Mouse (Mus musculus): Measurements from ENCODE around the gene Tmem238. TPM values are rescaled to one million over a fixed set of nuclear protein-coding genes. Genes with fewer than 3 reads are reported as not detected.
"Not testable (repeated sequence)": the region's sequence is repeated elsewhere in the genome, so short reads cannot be mapped to it uniquely, and the experiment has no call there.

The Tmem238 gene
- polyA plus RNA-seq, 1 experiment from 2014 or later: 75.5 TPM

- WGBS: 2% methylated on average over 26 of the region's 36 CpGs
- no peak; the same call in 1 of the 2 replicates for ATAC-seq
- H3K27me3 ChIP-seq (replicated peaks; ENCODE audit: control insufficient read depth, insufficient read depth, low read length): no peaks in the 10 kb centered on the region
These were observed 22.4 kb upstream of the Tmem238 start for GRCm38 (mm10) chr7:4811842-4812302.

GRCm38 (mm10) chr7:4811131-4811530 is 21.7 kb upstream of the Tmem238 start:
- peak overlapping the region; percentile 79 for H3K4me2 ChIP-seq (replicated peaks; ENCODE audit: low read depth)
- peak overlapping the region; percentile 78 for H3K4me3 ChIP-seq (ENCODE audit: low read depth, low read length)
- H3K36me3 ChIP-seq (ENCODE audit: control insufficient read depth, insufficient read depth): peaks cover 16% of the 10 kb centered on the region
- not testable (repeated sequence) for H3K27me3 ChIP-seq (replicated peaks; ENCODE audit: control insufficient read depth, insufficient read depth, low read length); H3K27ac ChIP-seq (ENCODE audit: low read depth, low read length); H3K4me1 ChIP-seq (replicated peaks; ENCODE audit: control insufficient read depth, insufficient read depth, low read length); ATAC-seq; H3K9me3 ChIP-seq (ENCODE audit: control insufficient read depth)
- H3K9ac ChIP-seq (ENCODE audit: low read depth, low read length): peak overlapping the region; percentile 93
- 14% methylated on average over 10 of the region's 10 CpGs for WGBS

More at GRCm38 (mm10) chr7:4811842-4812302, 22.4 kb upstream of the Tmem238 start:
- Histone ChIP-seq H3K9me3 (ENCODE audit: control insufficient read depth) (no peaks in the 10 kb centered on the region), H3K4me2 (replicated peaks; ENCODE audit: low read depth) (peak overlapping the region; percentile 79), H3K9ac (ENCODE audit: low read depth, low read length) (peak overlapping the region; percentile 93), H3K27ac (ENCODE audit: low read depth, low read length) (peak overlapping the region; percentile 85), H3K36me3 (ENCODE audit: control insufficient read depth, insufficient read depth) (peaks cover 14% of the 10 kb centered on the region), H3K4me3 (ENCODE audit: low read depth, low read length) (peak overlapping the region; percentile 78), H3K4me1 (replicated peaks; ENCODE audit: control insufficient read depth, insufficient read depth, low read length) (no peaks in the 10 kb centered on the region)
- no peak for TF ChIP-seq CTCF (IDR thresholded peaks at IDR 0.05; ENCODE audit: low read depth)

GRCm38 (mm10) chr7:4806716-4807115 is 17.3 kb upstream of the Tmem238 start:
- H3K4me2 ChIP-seq (replicated peaks; ENCODE audit: low read depth): no peak overlapping the region
- no peak overlapping the region for H3K9ac ChIP-seq (ENCODE audit: low read depth, low read length)
- 75% methylated on average over 7 of the region's 7 CpGs for WGBS
- H3K27ac ChIP-seq (ENCODE audit: low read depth, low read length): no peak overlapping the region
- no peak overlapping the region for H3K4me3 ChIP-seq (ENCODE audit: low read depth, low read length)
- H3K27me3 ChIP-seq (replicated peaks; ENCODE audit: control insufficient read depth, insufficient read depth, low read length): no peaks in the 10 kb centered on the region
- peaks cover 30% of the 10 kb centered on the region for H3K36me3 ChIP-seq (ENCODE audit: control insufficient read depth, insufficient read depth)
- H3K4me1 ChIP-seq (replicated peaks; ENCODE audit: control insufficient read depth, insufficient read depth, low read length): no peaks in the 10 kb centered on the region
- no peaks in the 10 kb centered on the region for H3K9me3 ChIP-seq (ENCODE audit: control insufficient read depth)
- peak; percentile 84 for TF ChIP-seq CTCF (IDR thresholded peaks at IDR 0.05; ENCODE audit: low read depth)
- ATAC-seq: no peak

- Histone ChIP-seq H3K4me2 (replicated peaks; ENCODE audit: low read depth) (no peak overlapping the region), H3K27ac (ENCODE audit: low read depth, low read length) (no peak overlapping the region), H3K27me3 (replicated peaks; ENCODE audit: control insufficient read depth, insufficient read depth, low read length) (no peaks in the 10 kb centered on the region), H3K4me1 (replicated peaks; ENCODE audit: control insufficient read depth, insufficient read depth, low read length) (no peaks in the 10 kb centered on the region), H3K9ac (ENCODE audit: low read depth, low read length) (no peak overlapping the region), H3K36me3 (ENCODE audit: control insufficient read depth, insufficient read depth) (peaks cover 20% of the 10 kb centered on the region), H3K9me3 (ENCODE audit: control insufficient read depth) (no peaks in the 10 kb centered on the region), H3K4me3 (ENCODE audit: low read depth, low read length) (no peak overlapping the region)
- no peak for TF ChIP-seq CTCF (IDR thresholded peaks at IDR 0.05; ENCODE audit: low read depth)
- no peak for ATAC-seq
These were observed 12.8 kb upstream of the Tmem238 start for GRCm38 (mm10) chr7:4802247-4802646.

- TF ChIP-seq CTCF (IDR thresholded peaks at IDR 0.05; ENCODE audit: low read depth): peak; percentile 85
- H3K4me1 ChIP-seq (replicated peaks; ENCODE audit: control insufficient read depth, insufficient read depth, low read length): no peaks in the 10 kb centered on the region
- H3K27ac ChIP-seq (ENCODE audit: low read depth, low read length): no peak overlapping the region
- no peak for ATAC-seq
- H3K27me3 ChIP-seq (replicated peaks; ENCODE audit: control insufficient read depth, insufficient read depth, low read length): no peaks in the 10 kb centered on the region
- 68% methylated on average over 7 of the region's 7 CpGs for WGBS
- H3K4me3 ChIP-seq (ENCODE audit: low read depth, low read length): no peak overlapping the region
- H3K9me3 ChIP-seq (ENCODE audit: control insufficient read depth): no peaks in the 10 kb centered on the region
- H3K36me3 ChIP-seq (ENCODE audit: control insufficient read depth, insufficient read depth): peaks cover 18% of the 10 kb centered on the region
- H3K4me2 ChIP-seq (replicated peaks; ENCODE audit: low read depth): no peak overlapping the region
- H3K9ac ChIP-seq (ENCODE audit: low read depth, low read length): no peak overlapping the region
These were observed 6.4 kb upstream of the Tmem238 start for GRCm38 (mm10) chr7:4795767-4796433.

GRCm38 (mm10) chr7:4794631-4795168 is 5.2 kb upstream of the Tmem238 start:
- no peaks in the 10 kb centered on the region for H3K9me3 ChIP-seq (ENCODE audit: control insufficient read depth)
- peak; percentile 57 for ATAC-seq
- peak overlapping the region; percentile 94 for H3K27ac ChIP-seq (ENCODE audit: low read depth, low read length)
- H3K4me2 ChIP-seq (replicated peaks; ENCODE audit: low read depth): peak overlapping the region; percentile 75; the same call in 1 of the 2 replicates
- 44% methylated on average over 3 of the region's 3 CpGs for WGBS
- H3K4me3 ChIP-seq (ENCODE audit: low read depth, low read length): no peak overlapping the region
- no peak for TF ChIP-seq CTCF (IDR thresholded peaks at IDR 0.05; ENCODE audit: low read depth)
- no peaks in the 10 kb centered on the region for H3K27me3 ChIP-seq (replicated peaks; ENCODE audit: control insufficient read depth, insufficient read depth, low read length)
- H3K36me3 ChIP-seq (ENCODE audit: control insufficient read depth, insufficient read depth): peaks cover 18% of the 10 kb centered on the region
- H3K4me1 ChIP-seq (replicated peaks; ENCODE audit: control insufficient read depth, insufficient read depth, low read length): no peaks in the 10 kb centered on the region
- H3K9ac ChIP-seq (ENCODE audit: low read depth, low read length): peak overlapping the region; percentile 92; the same call in 1 of the 2 replicates
